Mouse (Mus musculus) embryonic facial prominence, embryonic 14.5 days (tissue): Measurements from ENCODE around the gene Vapa. TPM values are rescaled to one million over a fixed set of nuclear protein-coding genes. Genes with fewer than 3 reads are reported as not detected.

ENCODE experiments used
- ATAC-seq: fragments of 200-750 bp; cut with Nextera tagmentation; 2 replicates; pipeline ENCODE4 v1.8.0; 2017; ENCODE audit warnings: low read depth, moderate number of reproducible peaks, moderate TSS enrichment
- DNase-seq: peaks from one replicate; pipeline ENCODE4 v3.0.0-alpha.2; 2015; ENCODE audit warnings: low spot score
- H3K27ac ChIP-seq: fragments of 300-500 bp; sonication (generic); replicated peaks from 2 replicates; pipeline ENCODE4 v1.5.1; 2014; ENCODE audit warnings: low read depth, mild to moderate bottlenecking, low read length, moderate library complexity
- H3K27me3 ChIP-seq: fragments of 300-500 bp; sonication (generic); replicated peaks from 2 replicates; pipeline ENCODE4 v1.6.1; 2014; ENCODE audit warnings: low read length; ENCODE audit not compliant: control insufficient read depth, insufficient read depth
- H3K36me3 ChIP-seq: fragments of 300-500 bp; sonication (generic); 2 replicates; pipeline ENCODE4 v1.6.1; 2014; ENCODE audit warnings: low read length, mixed read lengths; ENCODE audit not compliant: control insufficient read depth, insufficient read depth
- H3K4me1 ChIP-seq: fragments of 300-500 bp; sonication (generic); 2 replicates; pipeline ENCODE4 v1.6.1; 2014; ENCODE audit warnings: antibody characterized with exemption, low read length; ENCODE audit not compliant: control insufficient read depth, insufficient read depth
- H3K4me2 ChIP-seq: fragments of 300-500 bp; sonication (generic); 2 replicates; pipeline ENCODE4 v1.6.1; 2014; ENCODE audit warnings: low read depth, mild to moderate bottlenecking, low read length, moderate library complexity, mixed read lengths
- H3K4me3 ChIP-seq: fragments of 300-500 bp; sonication (generic); 2 replicates; pipeline ENCODE4 v1.5.1; 2014; ENCODE audit warnings: low read depth, mild to moderate bottlenecking, low read length
- H3K9ac ChIP-seq: fragments of 300-500 bp; sonication (generic); 2 replicates; pipeline ENCODE4 v1.6.1; 2014; ENCODE audit warnings: low read depth, mild to moderate bottlenecking, low read length, moderate library complexity, mixed read lengths
- H3K9me3 ChIP-seq: fragments of 300-500 bp; sonication (generic); 2 replicates; pipeline ENCODE4 v1.6.1; 2016; ENCODE audit warnings: low read length; ENCODE audit not compliant: control insufficient read depth
- WGBS: fragments of 180-500 bp; shearing (Covaris S2); extraction: QIAGEN DNeasy Blood & Tissue Kit; methylation state at CpG from one replicate; pipeline ENCODE4 v1.1.7; 2014; 5-methylcytosine and 5-hydroxymethylcytosine counted together
- polyA plus RNA-seq: library from polyadenylated mRNA; unstranded; fragments of >200 nt; fragmentation: Nextera tagmentation; extraction: Ambion mirVana; gene quantifications from 2 replicates; pipeline ENCODE4 v1.2.1, GENCODE M21; 2014

The Vapa gene
- polyA plus RNA-seq, 1 experiment from 2014 or later: 215 TPM

GRCm38 (mm10) chr17:65604315-65604714 lies 9.0 kb downstream of the Vapa start:
- ATAC-seq (no peak), DNase-seq (no peak)
- Histone ChIP-seq H3K4me1 (peaks cover 31% of the 10 kb centered on the region), H3K9me3 (no peaks in the 10 kb centered on the region), H3K27ac (no peak overlapping the region), H3K4me2 (no peak overlapping the region), H3K36me3 (no peaks in the 10 kb centered on the region), H3K9ac (no peak overlapping the region), H3K27me3 (no peaks in the 10 kb centered on the region), H3K4me3 (no peak overlapping the region)

DNA sequence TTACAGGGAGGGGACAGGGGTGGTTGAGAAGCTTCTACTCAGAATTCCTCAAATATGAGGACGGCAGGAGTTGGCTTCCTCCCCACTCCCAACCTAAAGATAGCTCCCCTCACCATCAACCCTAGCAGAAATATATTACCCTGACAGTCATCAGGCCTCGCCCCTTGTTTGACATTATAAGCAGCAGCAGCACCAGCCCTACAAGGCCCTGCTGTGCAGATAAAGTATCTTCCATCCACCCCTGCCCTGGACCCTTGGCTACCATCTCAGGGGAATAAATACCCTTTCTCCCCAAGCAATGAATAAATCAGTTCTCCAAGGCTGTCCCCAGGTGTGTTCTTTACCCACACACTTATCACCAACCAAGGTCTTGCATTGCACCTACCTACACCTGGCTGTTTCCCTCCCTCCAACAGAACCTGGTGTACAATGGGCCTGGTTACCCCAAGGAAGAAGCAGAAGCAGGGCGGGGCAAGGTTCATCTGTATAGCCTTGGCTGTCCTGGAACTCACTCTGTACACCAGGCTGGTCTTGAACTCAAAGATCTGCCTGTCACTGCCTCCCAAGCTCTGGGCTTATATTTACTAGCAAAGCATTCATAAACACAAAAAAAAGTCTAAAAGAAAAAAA lies 15.4 kb downstream of the Vapa start:
- H3K27ac ChIP-seq: no peak overlapping the region
- H3K4me1 ChIP-seq: 0 out of 2 replicates have a peak, but pooled peaks cover 6% of the 10 kb centered on the region
- ATAC-seq (no peak), DNase-seq (no peak)
- H3K4me2 ChIP-seq: no peak overlapping the region
- no peak overlapping the region for H3K4me3 ChIP-seq
- H3K9me3 ChIP-seq: no peaks in the 10 kb centered on the region
- H3K36me3 ChIP-seq: peaks cover 9% of the 10 kb centered on the region; the same call in 1 of the 2 replicates
- no peaks in the 10 kb centered on the region for H3K27me3 ChIP-seq
- WGBS: 76% methylated on average over 3 of the region's 3 CpGs
- H3K9ac ChIP-seq: no peak overlapping the region

DNA sequence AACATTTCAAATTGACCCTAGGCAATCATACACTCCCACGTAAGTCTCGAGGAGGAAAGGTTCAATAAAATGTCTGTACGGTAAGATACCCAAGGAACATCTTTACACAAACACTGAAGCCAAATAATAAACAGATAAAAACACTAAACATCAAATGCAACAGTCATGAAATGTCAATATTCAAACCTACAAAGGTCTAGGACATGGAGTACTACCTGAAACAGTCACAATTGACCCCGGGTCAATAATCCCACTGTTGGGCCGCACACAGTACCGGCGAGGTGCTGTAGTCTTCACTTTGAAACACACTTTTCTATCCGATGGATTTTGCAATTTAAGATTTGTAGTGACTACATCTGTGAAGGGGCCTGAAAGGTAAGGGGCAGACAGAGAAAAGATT lies 18.7 kb downstream of the Vapa start:
- Histone ChIP-seq H3K27me3 (no peaks in the 10 kb centered on the region), H3K4me3 (no peak overlapping the region), H3K9me3 (no peaks in the 10 kb centered on the region), H3K4me2 (no peak overlapping the region), H3K36me3 (peaks cover 33% of the 10 kb centered on the region), H3K4me1 (0 out of 2 replicates have a peak, but pooled peaks cover 6% of the 10 kb centered on the region), H3K9ac (no peak overlapping the region), H3K27ac (no peak overlapping the region)
- no peak for ATAC-seq
- 91% methylated on average over 8 of the region's 8 CpGs for WGBS
- no peak for DNase-seq

DNA sequence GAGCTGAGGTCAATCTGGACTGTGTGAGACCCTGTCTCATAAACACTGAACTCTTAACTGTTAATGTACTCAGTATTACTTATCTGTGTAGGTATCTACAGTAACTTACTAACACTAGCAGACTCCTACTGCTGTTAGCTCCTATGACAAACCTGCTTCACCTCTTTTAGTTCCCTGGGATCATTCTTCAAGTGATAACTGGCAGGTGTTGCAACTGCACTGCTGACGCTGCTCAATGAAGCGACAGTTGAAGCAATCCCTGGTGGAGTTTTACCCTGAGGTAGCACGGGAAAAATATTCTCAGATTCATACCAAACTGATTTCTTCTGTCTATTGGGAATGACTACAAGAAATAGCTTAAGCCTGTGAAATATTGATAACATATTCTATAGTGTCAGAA lies 26.5 kb downstream of the Vapa start:
- no peak overlapping the region for H3K4me2 ChIP-seq
- no peaks in the 10 kb centered on the region for H3K27me3 ChIP-seq
- DNase-seq (no peak), ATAC-seq (no peak)
- H3K9ac ChIP-seq: no peak overlapping the region
- 79% methylated on average over 3 of the region's 3 CpGs for WGBS
- no peaks in the 10 kb centered on the region for H3K9me3 ChIP-seq
- H3K36me3 ChIP-seq: peaks cover 44% of the 10 kb centered on the region
- H3K4me1 ChIP-seq: no peaks in the 10 kb centered on the region
- H3K27ac ChIP-seq: no peak overlapping the region
- no peak overlapping the region for H3K4me3 ChIP-seq

GRCm38 (mm10) chr17:65581440-65581839 lies 31.9 kb downstream of the Vapa start:
- no peak for DNase-seq

GRCm38 (mm10) chr17:65579766-65580165 lies 33.6 kb downstream of the Vapa start:
- WGBS: 89% methylated on average over 7 of the region's 7 CpGs
- Histone ChIP-seq H3K4me2 (no peak overlapping the region), H3K4me1 (no peaks in the 10 kb centered on the region), H3K9ac (no peak overlapping the region), H3K27me3 (no peaks in the 10 kb centered on the region), H3K36me3 (peaks cover 44% of the 10 kb centered on the region), H3K4me3 (no peak overlapping the region), H3K27ac (no peak overlapping the region), H3K9me3 (no peaks in the 10 kb centered on the region)
- no peak for ATAC-seq
- DNase-seq: no peak

More at GRCm38 (mm10) chr17:65581440-65581839, 31.9 kb downstream of the Vapa start:
- WGBS: 96% methylated on average over 5 of the region's 5 CpGs
- H3K27me3 ChIP-seq: no peaks in the 10 kb centered on the region
- no peak overlapping the region for H3K4me2 ChIP-seq
- H3K9ac ChIP-seq: no peak overlapping the region
- no peak for ATAC-seq
- H3K36me3 ChIP-seq: peaks cover 45% of the 10 kb centered on the region
- H3K9me3 ChIP-seq: no peaks in the 10 kb centered on the region
- H3K27ac ChIP-seq: no peak overlapping the region
- H3K4me3 ChIP-seq: no peak overlapping the region
- H3K4me1 ChIP-seq: no peaks in the 10 kb centered on the region

GRCm38 (mm10) chr17:65575339-65575738 lies 38.0 kb downstream of the Vapa start:
- peak; percentile 66 for DNase-seq
- H3K4me3 ChIP-seq: no peak overlapping the region
- H3K9me3 ChIP-seq: no peaks in the 10 kb centered on the region
- peaks cover 18% of the 10 kb centered on the region for H3K36me3 ChIP-seq
- no peak overlapping the region for H3K4me2 ChIP-seq
- H3K4me1 ChIP-seq: no peaks in the 10 kb centered on the region
- WGBS: 88% methylated on average over 1 of the region's 1 CpGs
- ATAC-seq: 0 out of 2 replicates have a peak, but pooled peaks have one; percentile 71
- H3K9ac ChIP-seq: no peak overlapping the region
- H3K27me3 ChIP-seq: no peaks in the 10 kb centered on the region
- no peak overlapping the region for H3K27ac ChIP-seq

DNA sequence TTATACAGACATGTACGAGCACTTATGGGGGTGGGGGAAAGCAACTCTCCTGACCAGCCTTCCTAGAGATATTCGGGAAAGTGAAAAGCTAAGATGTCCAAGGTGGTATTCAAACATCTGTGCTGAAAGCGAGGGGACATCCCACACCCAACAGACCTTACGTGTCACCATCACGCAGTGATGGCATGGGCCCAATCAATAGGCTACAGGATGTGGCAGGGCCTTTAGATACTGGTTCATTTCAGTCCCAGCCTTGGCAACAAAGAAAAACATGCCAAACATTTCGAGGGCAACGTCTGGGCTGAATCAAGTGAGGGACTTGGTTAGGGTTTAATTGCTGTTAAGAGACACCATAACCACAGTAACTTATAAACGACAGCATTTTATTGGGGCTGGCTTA lies 38.5 kb downstream of the Vapa start:
- H3K4me3 ChIP-seq: no peak overlapping the region
- no peaks in the 10 kb centered on the region for H3K4me1 ChIP-seq
- H3K27me3 ChIP-seq: no peaks in the 10 kb centered on the region
- ATAC-seq (no peak), DNase-seq (no peak)
- peaks cover 13% of the 10 kb centered on the region for H3K36me3 ChIP-seq
- no peak overlapping the region for H3K9ac ChIP-seq
- no peaks in the 10 kb centered on the region for H3K9me3 ChIP-seq
- no peak overlapping the region for H3K4me2 ChIP-seq
- no peak overlapping the region for H3K27ac ChIP-seq
- 74% methylated on average over 8 of the region's 8 CpGs for WGBS

- no peak overlapping the region for H3K9ac ChIP-seq
- WGBS: 81% methylated on average over 9 of the region's 9 CpGs
- H3K27me3 ChIP-seq: no peaks in the 10 kb centered on the region
- no peak overlapping the region for H3K4me2 ChIP-seq
- 0 out of 2 replicates have a peak, but pooled peaks cover 2% of the 10 kb centered on the region for H3K36me3 ChIP-seq
- H3K9me3 ChIP-seq: no peaks in the 10 kb centered on the region
- no peak for DNase-seq
- no peaks in the 10 kb centered on the region for H3K4me1 ChIP-seq
- no peak overlapping the region for H3K27ac ChIP-seq
- no peak for ATAC-seq
- no peak overlapping the region for H3K4me3 ChIP-seq
Measured at GRCm38 (mm10) chr17:65571866-65572265, 41.5 kb downstream of the Vapa start.
